In the genomic region with DNA sequence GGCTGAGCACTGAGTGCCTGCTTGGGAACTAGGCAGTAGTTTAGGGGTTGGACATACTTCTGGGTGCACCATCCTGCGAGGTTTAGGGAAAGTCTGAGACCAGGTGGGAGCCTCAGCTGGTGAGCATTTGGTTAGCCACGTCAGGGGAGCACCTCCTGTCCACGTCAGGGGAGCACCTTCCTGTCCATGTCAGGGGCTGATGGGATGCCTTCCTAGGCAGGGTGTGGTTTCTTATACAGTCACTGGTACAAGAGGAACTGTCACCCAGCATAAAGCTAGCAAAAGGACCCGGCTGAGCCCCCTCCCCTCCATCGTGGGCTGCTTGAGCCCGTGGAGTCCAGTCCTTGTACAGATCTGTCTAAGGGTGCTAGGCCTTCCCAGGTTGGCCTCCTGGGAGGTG, we compare ENCODE assay signal across 15 mouse cellular contexts. TPM values are rescaled to one million over a fixed set of nuclear protein-coding genes. Genes with fewer than 3 reads are reported as not detected.
A peak's percentile ranks its signal among the peaks of the same experiment; 100 is the strongest.
DNase-seq lines count a peak whose midpoint lies in the region; ATAC-seq lines count a peak whose summit lies in the region.
"Had no signal": no experiment of that assay in that cellular context is flagged by ENCODE, and none has a peak within 500 bp of the region (broad histone marks: within the 10 kb centered on the region; RNA-seq: fewer than 3 reads in every experiment).

No protein-coding gene starts in this region.

- WGBS in lung, embryonic 15.5 days, result 70% methylated on average over 6 of the region's 6 CpGs
- WGBS in neural tube, embryonic 15.5 days, result 80% methylated on average over 6 of the region's 6 CpGs

- H3K4me2 ChIP-seq in lung, embryonic 15.5 days, result no peak overlapping the region
- H3K4me2 ChIP-seq in neural tube, embryonic 15.5 days, result no peak overlapping the region

- H3K9ac ChIP-seq in lung, embryonic 15.5 days, result no peak overlapping the region
- no peak overlapping the region for H3K9ac ChIP-seq in neural tube, embryonic 15.5 days (replicated peaks)

- H3K27ac ChIP-seq in lung, embryonic 15.5 days, result peak overlapping the region; percentile 95
- H3K27ac ChIP-seq in neural tube, embryonic 15.5 days (replicated peaks), result peak overlapping the region; percentile 78

- ATAC-seq in lung, embryonic 15.5 days (ENCODE audit: borderline replicate concordance, extremely low read depth, low FRiP score, low TSS enrichment), result no peak
- no peak for ATAC-seq in neural tube, embryonic 15.5 days (ENCODE audit: low FRiP score)
- no peak for ATAC-seq in megakaryocyte progenitor cell, adult 5-6 weeks (replicated peaks; ENCODE audit: poor library complexity)
- ATAC-seq: hindbrain, postnatal 0 days had no signal

- peak; percentile 88 for DNase-seq in heart, adult 11 months
- DNase-seq in heart, postnatal 25 days (ENCODE audit: low spot score), result no peak
- DNase-seq in lung, postnatal 14 days, result no peak
- peak; percentile 36 for DNase-seq in induced T-regulatory cell, adult 2 months (ENCODE audit: low read depth)
- DNase-seq in layer of hippocampus, adult 8-10 months (ENCODE audit: low spot score in 2 of 2), result no peak
- DNase-seq: spleen, adult 18-20 months; thymus, postnatal 14 days had no signal

- intact Hi-C loops in heart, postnatal 25 days (cut with DNase I), result no loop called here

- H3K4me3 ChIP-seq in lung, embryonic 15.5 days, result no peak overlapping the region
- H3K4me3 ChIP-seq in neural tube, embryonic 15.5 days (replicated peaks), result no peak overlapping the region
- H3K4me3 ChIP-seq: erythroblast, embryonic 14.5 days; left cerebral cortex, adult 2 months had no signal

- peaks cover 97% of the 10 kb centered on the region for H3K4me1 ChIP-seq in lung, embryonic 15.5 days
- H3K4me1 ChIP-seq in neural tube, embryonic 15.5 days, result peaks cover 92% of the 10 kb centered on the region

- no peaks in the 10 kb centered on the region for H3K9me3 ChIP-seq in lung, embryonic 15.5 days
- no peaks in the 10 kb centered on the region for H3K9me3 ChIP-seq in neural tube, embryonic 15.5 days (replicated peaks)

- no peaks in the 10 kb centered on the region for H3K36me3 ChIP-seq in lung, embryonic 15.5 days
- no peaks in the 10 kb centered on the region for H3K36me3 ChIP-seq in neural tube, embryonic 15.5 days

- no peaks in the 10 kb centered on the region for H3K27me3 ChIP-seq in lung, embryonic 15.5 days
- H3K27me3 ChIP-seq in neural tube, embryonic 15.5 days (replicated peaks), result no peaks in the 10 kb centered on the region

RNA-seq across cellular contexts. Expression of gene Gm21969, which starts 20.6 kb away (rescaled TPM):
- total RNA-seq in heart, postnatal 25 days (2021), result not detected
- polyA plus RNA-seq in lung, embryonic 15.5 days (2015; fragmentation: Nextera tagmentation; extraction: Ambion mirVana), result not detected in 2 replicates
- not detected in 2 replicates for polyA plus RNA-seq in neural tube, embryonic 15.5 days (2015; fragmentation: Nextera tagmentation; extraction: Ambion mirVana)
- not detected in 2 replicates for total RNA-seq in megakaryocyte progenitor cell, adult 5-6 weeks (2015)
- not detected in 2 replicates for total RNA-seq in megakaryocyte progenitor cell, adult 5-6 weeks (2017)
- total RNA-seq in layer of hippocampus, adult 8-10 months (2022), result not detected
- total RNA-seq: CH12.LX; hindbrain, postnatal 0 days; left cerebral cortex, adult 2 months had no signal
- polyA plus RNA-seq: hindbrain, postnatal 0 days; neural tube, embryonic 14.5 days had no signal

RNA-seq across cellular contexts. Expression of gene Aldh4a1, which starts 40.3 kb away (rescaled TPM):
- total RNA-seq in heart, postnatal 25 days (2021), result 10 to 100 TPM; 64.1 to 68.5 TPM
- 25.3 and 27.4 TPM in 2 replicates for polyA plus RNA-seq in lung, embryonic 15.5 days (2015; fragmentation: Nextera tagmentation; extraction: Ambion mirVana)
- 29.5 and 34.9 TPM in 2 replicates for polyA plus RNA-seq in neural tube, embryonic 15.5 days (2015; fragmentation: Nextera tagmentation; extraction: Ambion mirVana)
- total RNA-seq in megakaryocyte progenitor cell, adult 5-6 weeks (2015), result 11.1 and 14.7 TPM in 2 replicates
- total RNA-seq in megakaryocyte progenitor cell, adult 5-6 weeks (2017), result 20.0 and 22.3 TPM in 2 replicates
- 10 to 100 TPM; 19.3 to 26.5 (median 21.0) TPM for total RNA-seq in layer of hippocampus, adult 8-10 months (2022)

RNA-seq across cellular contexts. Expression of gene Iffo2, which starts 52.0 kb away (rescaled TPM):
- total RNA-seq in heart, postnatal 25 days (2021), result 1 to 10 TPM; 5.5 to 6.0 TPM
- 3.6 and 4.1 TPM in 2 replicates for polyA plus RNA-seq in lung, embryonic 15.5 days (2015; fragmentation: Nextera tagmentation; extraction: Ambion mirVana)
- 4.5 and 5.2 TPM in 2 replicates for polyA plus RNA-seq in neural tube, embryonic 15.5 days (2015; fragmentation: Nextera tagmentation; extraction: Ambion mirVana)
- 0.39 and 0.69 TPM in 2 replicates for total RNA-seq in megakaryocyte progenitor cell, adult 5-6 weeks (2015)
- total RNA-seq in megakaryocyte progenitor cell, adult 5-6 weeks (2017), result 0.33 and 1.2 TPM in 2 replicates
- total RNA-seq in layer of hippocampus, adult 8-10 months (2022), result 10 to 100 TPM; 16.0 to 18.5 (median 17.7) TPM
- polyA plus RNA-seq: erythroblast, embryonic 14.5 days had no signal

Comparison
In these comparisons a context has a peak if more than half of its experiments do, and no peak if none do; other contexts are left out.
1. DNase-seq: peak in heart, adult 11 months (single experiment) and induced T-regulatory cell, adult 2 months (single experiment); none in heart, postnatal 25 days (single experiment), lung, postnatal 14 days (single experiment) and layer of hippocampus, adult 8-10 months (0 of 2).